Mouse (Mus musculus) midbrain, embryonic 13.5 days (tissue): ENCODE results near the gene Sap25. TPM values are rescaled to one million over a fixed set of nuclear protein-coding genes. Genes with fewer than 3 reads are reported as not detected.

ENCODE experiments used
- ATAC-seq: fragments of 200-750 bp; cut with Nextera tagmentation; 2 replicates; pipeline ENCODE4 v1.8.0; 2017; ENCODE audit warnings: mild to moderate bottlenecking, moderate TSS enrichment, moderate library complexity
- H3K27ac ChIP-seq: fragments of 300-500 bp; sonication (generic); 2 replicates; pipeline ENCODE4 v1.5.1; 2015; ENCODE audit warnings: inconsistent platforms, mild to moderate bottlenecking, moderate library complexity
- H3K27me3 ChIP-seq: fragments of 300-500 bp; sonication (generic); 2 replicates; pipeline ENCODE4 v1.6.1; 2015; ENCODE audit warnings: mild to moderate bottlenecking, inconsistent platforms
- H3K36me3 ChIP-seq: fragments of 300-500 bp; sonication (generic); 2 replicates; pipeline ENCODE4 v1.6.1; 2015; ENCODE audit warnings: mild to moderate bottlenecking, inconsistent platforms
- H3K4me1 ChIP-seq: fragments of 300-500 bp; sonication (generic); replicated peaks from 2 replicates; pipeline ENCODE4 v1.6.1; 2015; ENCODE audit warnings: inconsistent platforms
- H3K4me2 ChIP-seq: fragments of 300-500 bp; sonication (generic); replicated peaks from 2 replicates; pipeline ENCODE4 v1.6.1; 2015; ENCODE audit warnings: moderate library complexity, mild to moderate bottlenecking, inconsistent platforms
- H3K4me3 ChIP-seq: fragments of 300-500 bp; sonication (generic); replicated peaks from 2 replicates; pipeline ENCODE4 v1.5.1; 2015; ENCODE audit warnings: mild to moderate bottlenecking, inconsistent platforms
- H3K9ac ChIP-seq: fragments of 300-500 bp; sonication (generic); replicated peaks from 2 replicates; pipeline ENCODE4 v1.6.1; 2015; ENCODE audit warnings: mild to moderate bottlenecking, inconsistent platforms
- H3K9me3 ChIP-seq: fragments of 300-500 bp; sonication (generic); 2 replicates; pipeline ENCODE4 v1.6.1; 2016; ENCODE audit warnings: mild to moderate bottlenecking, inconsistent platforms
- WGBS: fragments of 180-500 bp; shearing (Covaris S2); methylation state at CpG from one replicate; pipeline ENCODE4 v1.1.7; 2015; 5-methylcytosine and 5-hydroxymethylcytosine counted together
- polyA plus RNA-seq: library from polyadenylated mRNA; unstranded; fragments of >200 nt; fragmentation: Nextera tagmentation; extraction: Ambion mirVana; gene quantifications from 2 replicates; pipeline ENCODE4 v1.2.1, GENCODE M21; 2015

Gene Sap25
- polyA plus RNA-seq, 1 experiment from 2014 or later, result 10.9 TPM

DNA sequence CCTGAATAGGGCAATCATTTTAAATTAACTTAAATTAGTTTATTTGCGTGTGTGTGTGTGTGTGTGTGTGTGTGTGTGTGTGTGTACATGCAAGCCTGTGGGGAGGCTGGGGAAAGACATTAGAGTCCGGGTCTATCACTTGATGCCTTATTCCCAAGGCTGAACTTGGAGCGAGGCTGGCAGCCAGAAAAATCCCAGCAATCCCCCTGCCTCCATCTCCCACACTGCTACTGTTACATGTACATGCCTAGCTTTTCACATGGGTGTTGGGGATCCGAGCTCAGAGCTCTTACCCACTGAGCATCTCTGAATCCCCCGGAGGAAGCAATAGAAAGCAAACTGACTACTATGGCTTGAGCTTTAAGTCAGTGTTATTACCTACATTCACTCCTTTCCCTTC is 31.2 kb downstream of the Sap25 start:
- Histone ChIP-seq H3K9ac (no peak overlapping the region), H3K27ac (no peak overlapping the region), H3K4me1 (peaks cover 15% of the 10 kb centered on the region), H3K27me3 (no peaks in the 10 kb centered on the region), H3K9me3 (no peaks in the 10 kb centered on the region), H3K36me3 (peaks cover 3% of the 10 kb centered on the region; the same call in 1 of the 2 replicates), H3K4me2 (no peak overlapping the region), H3K4me3 (no peak overlapping the region)
- no peak for ATAC-seq
- WGBS, result 87% methylated on average over 5 of the region's 5 CpGs

DNA sequence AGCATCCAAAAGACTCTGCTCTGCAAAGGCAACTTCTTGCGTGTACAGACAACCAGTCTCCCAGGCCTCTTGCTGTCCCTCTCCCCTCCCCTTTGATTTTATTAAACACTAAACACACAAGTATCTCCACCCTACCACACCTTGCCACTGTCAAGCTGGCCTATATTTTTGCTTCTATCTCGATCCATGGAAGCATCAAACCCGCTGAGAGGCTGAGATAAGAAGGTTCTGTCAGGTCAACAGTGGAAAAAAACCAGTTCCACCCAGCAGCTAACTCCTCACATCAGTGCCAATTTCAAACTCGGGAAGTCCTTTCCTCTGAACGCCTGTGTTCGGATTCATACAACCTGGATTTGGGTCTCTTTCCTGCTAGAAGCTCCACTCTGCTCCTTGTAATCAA is 31.9 kb downstream of the Sap25 start:
- no peak overlapping the region for H3K4me2 ChIP-seq
- H3K27ac ChIP-seq, result no peak overlapping the region
- H3K9me3 ChIP-seq, result no peaks in the 10 kb centered on the region
- peaks cover 15% of the 10 kb centered on the region for H3K4me1 ChIP-seq
- no peaks in the 10 kb centered on the region for H3K27me3 ChIP-seq
- H3K4me3 ChIP-seq, result no peak overlapping the region
- ATAC-seq, result no peak
- H3K36me3 ChIP-seq, result no peaks in the 10 kb centered on the region
- no peak overlapping the region for H3K9ac ChIP-seq
- WGBS, result 92% methylated on average over 6 of the region's 6 CpGs

DNA sequence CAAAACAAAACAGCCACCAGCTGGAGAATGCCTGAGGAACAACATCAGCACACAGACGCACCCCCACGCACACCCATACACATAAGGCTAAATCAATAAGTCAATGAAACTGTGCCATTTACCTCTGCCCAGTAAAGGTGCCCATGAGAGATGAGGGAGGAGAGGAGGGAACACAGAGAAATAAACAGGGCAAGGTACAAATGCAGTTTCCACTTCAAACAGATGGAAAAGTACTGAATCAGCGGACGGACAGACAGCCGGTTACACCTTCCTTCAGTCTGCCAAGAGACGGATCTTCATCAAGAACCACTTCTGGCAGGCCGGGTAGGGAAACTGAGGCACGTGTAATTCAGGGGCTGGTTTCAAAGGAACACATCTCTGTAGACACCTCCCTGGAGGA is 33.7 kb downstream of the Sap25 start:
- no peak for ATAC-seq
- H3K27me3 ChIP-seq, result no peaks in the 10 kb centered on the region

DNA sequence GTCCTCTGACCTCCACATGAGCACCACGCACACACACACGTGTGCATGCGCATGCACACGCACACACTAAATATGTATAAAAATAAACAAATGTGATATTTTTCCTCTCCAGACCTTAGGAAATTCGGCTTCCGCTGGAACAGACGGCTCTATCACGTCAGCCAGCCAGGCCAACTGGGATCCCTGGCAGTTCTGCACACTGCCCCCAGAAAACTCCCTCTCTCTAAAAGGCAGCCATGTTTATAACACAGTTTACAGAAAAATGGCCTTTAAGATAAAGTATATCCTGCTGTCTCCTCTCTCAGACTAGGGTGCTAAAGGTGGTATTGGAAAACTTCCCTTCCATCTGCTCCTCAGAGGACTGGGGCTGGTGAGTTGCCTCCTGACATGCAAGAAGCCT is 36.7 kb downstream of the Sap25 start:
- no peak for ATAC-seq
- Histone ChIP-seq H3K9me3 (no peaks in the 10 kb centered on the region), H3K27me3 (no peaks in the 10 kb centered on the region), H3K4me1 (peaks cover 9% of the 10 kb centered on the region), H3K4me2 (no peak overlapping the region), H3K27ac (no peak overlapping the region), H3K36me3 (0 out of 2 replicates have a peak, but pooled peaks cover 8% of the 10 kb centered on the region), H3K9ac (no peak overlapping the region), H3K4me3 (no peak overlapping the region)
- 94% methylated on average over 8 of the region's 8 CpGs for WGBS

More for the DNA sequence above, 33.7 kb downstream of the Sap25 start:
- Histone ChIP-seq H3K9me3 (no peaks in the 10 kb centered on the region), H3K4me2 (no peak overlapping the region), H3K9ac (no peak overlapping the region), H3K27ac (no peak overlapping the region), H3K4me3 (no peak overlapping the region), H3K36me3 (no peaks in the 10 kb centered on the region), H3K4me1 (peaks cover 12% of the 10 kb centered on the region)
- WGBS, result 94% methylated on average over 8 of the region's 8 CpGs

DNA sequence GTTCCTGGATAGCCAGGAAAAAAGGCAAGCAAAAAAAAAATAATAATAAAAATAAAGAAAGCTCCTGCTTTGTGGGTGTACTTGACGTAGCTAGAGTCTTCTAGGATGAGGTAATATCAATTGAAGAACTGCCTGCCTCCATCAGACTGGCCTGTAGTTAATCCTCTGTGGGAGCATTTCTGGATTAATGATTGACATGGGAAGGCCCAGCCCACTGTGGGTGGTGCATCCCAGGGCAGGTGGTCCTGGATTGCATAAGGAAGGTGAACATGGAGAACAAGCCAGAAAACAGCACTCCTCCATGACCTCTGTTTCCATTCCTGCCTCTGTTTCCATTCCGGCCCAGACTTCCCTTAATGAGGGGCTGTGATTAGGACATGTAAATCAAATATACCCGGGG is 37.6 kb downstream of the Sap25 start:
- no peak overlapping the region for H3K9ac ChIP-seq
- H3K4me3 ChIP-seq, result no peak overlapping the region
- H3K4me2 ChIP-seq, result no peak overlapping the region
- no peak overlapping the region for H3K27ac ChIP-seq
- no peaks in the 10 kb centered on the region for H3K9me3 ChIP-seq
- H3K27me3 ChIP-seq, result no peaks in the 10 kb centered on the region
- ATAC-seq, result no peak
- H3K36me3 ChIP-seq, result 0 out of 2 replicates have a peak, but pooled peaks cover 8% of the 10 kb centered on the region
- WGBS, result 83% methylated on average over 3 of the region's 3 CpGs
- H3K4me1 ChIP-seq, result peaks cover 18% of the 10 kb centered on the region

DNA sequence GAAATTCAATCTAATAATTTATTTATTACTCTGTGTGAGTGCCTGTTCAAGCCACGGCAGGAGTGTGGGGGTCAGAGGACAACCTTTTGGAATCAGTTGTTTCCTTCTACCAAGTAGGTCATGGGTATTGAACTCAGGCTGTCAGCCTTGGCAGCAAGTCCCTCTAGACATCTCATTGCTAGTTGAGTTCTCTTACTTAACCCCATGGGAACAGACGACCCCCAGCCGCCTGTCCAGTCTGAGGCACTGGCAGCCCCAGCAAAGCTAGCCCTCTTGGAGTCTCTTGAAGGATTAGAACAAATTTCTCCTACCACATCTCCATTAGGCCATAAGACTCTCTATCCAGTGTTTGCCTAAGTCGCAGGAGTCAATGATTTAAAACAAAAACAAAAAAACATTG is 38.6 kb downstream of the Sap25 start:
- H3K9me3 ChIP-seq, result no peaks in the 10 kb centered on the region
- H3K4me3 ChIP-seq, result no peak overlapping the region
- no peak overlapping the region for H3K27ac ChIP-seq
- H3K27me3 ChIP-seq, result no peaks in the 10 kb centered on the region
- H3K4me1 ChIP-seq, result peaks cover 20% of the 10 kb centered on the region
- H3K9ac ChIP-seq, result no peak overlapping the region
- 85% methylated on average over 4 of the region's 4 CpGs for WGBS
- H3K36me3 ChIP-seq, result 0 out of 2 replicates have a peak, but pooled peaks cover 8% of the 10 kb centered on the region
- no peak for ATAC-seq
- no peak overlapping the region for H3K4me2 ChIP-seq

DNA sequence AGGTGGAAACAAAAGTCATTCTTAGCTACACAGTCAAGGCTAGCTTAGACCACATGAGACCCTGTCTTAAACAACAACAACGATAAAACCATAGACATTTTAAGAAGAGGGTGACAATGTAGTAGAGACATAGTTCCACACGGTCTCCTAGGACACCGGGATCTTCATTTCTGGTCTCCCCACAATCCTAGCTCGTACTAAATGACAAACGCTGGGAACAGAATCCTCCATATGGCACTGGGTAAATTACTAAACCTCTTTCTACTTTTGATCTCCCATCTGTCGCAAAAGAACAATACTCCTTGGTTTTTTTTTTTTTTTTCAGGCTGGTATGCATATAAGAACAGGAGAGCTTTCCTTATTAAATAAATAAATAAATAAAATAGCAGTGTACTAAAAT is 41.4 kb downstream of the Sap25 start:
- WGBS, result 73% methylated on average over 6 of the region's 6 CpGs
- Histone ChIP-seq H3K4me2 (peak overlapping the region; percentile 74), H3K9ac (peak overlapping the region; percentile 28; the same call in 1 of the 2 replicates), H3K4me3 (0 out of 2 replicates have a peak overlapping the region, but pooled peaks have one; percentile 5), H3K27me3 (peaks cover 4% of the 10 kb centered on the region; the same call in 1 of the 2 replicates), H3K4me1 (peaks cover 22% of the 10 kb centered on the region), H3K27ac (no peak overlapping the region), H3K9me3 (no peaks in the 10 kb centered on the region), H3K36me3 (0 out of 2 replicates have a peak, but pooled peaks cover 8% of the 10 kb centered on the region)
- ATAC-seq, result no peak

DNA sequence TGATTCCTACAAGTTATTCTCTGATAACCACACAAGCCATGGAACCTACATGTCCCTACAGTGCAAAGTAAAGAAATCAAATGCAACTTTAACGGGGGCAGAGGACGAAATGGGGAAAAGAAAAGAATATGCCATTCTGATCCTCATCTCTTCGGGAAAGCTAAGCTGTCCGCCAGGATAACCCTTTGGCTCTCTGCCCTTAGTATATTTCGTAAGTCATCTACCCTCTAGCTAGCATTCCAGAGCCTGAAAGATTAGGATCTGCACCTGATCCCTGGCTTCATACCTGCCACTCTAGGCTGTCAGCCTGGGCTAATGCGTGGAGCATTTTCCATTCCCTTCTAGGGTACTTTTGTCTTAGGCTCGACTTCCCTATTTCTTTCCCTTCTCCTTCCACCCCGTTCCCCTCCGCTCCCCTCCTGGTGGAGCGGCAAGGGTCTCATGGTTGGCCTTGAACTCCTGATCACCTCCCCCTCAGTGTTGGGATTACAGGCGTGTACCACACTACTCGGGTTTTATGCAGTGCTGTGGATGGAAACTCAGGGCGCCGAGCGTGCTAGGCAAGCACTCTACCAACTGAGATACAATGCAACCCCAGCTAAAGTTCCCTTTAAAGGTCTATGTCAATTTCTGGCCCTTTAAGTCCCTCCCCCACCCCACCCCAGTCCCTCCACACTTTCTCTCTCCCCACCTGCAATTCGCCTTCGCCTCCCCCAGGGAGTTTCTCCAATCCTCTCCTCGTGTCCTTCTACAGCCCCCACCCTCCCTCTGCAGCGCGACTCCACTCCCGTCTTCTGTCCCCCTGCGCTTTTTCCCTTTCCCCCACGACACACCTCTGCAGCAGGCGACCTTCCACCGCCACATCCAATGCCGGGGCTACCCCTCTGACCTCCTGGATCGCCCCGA is 42.5 kb downstream of the Sap25 start:
- Histone ChIP-seq H3K4me2 (peak overlapping the region; percentile 74), H3K9me3 (no peaks in the 10 kb centered on the region), H3K27me3 (peaks cover 4% of the 10 kb centered on the region; the same call in 1 of the 2 replicates), H3K4me3 (peak overlapping the region; percentile 74), H3K4me1 (peaks cover 22% of the 10 kb centered on the region), H3K36me3 (0 out of 2 replicates have a peak, but pooled peaks cover 8% of the 10 kb centered on the region), H3K9ac (peak overlapping the region; percentile 83), H3K27ac (peak overlapping the region; percentile 74)
- 13% methylated on average over 27 of the region's 28 CpGs for WGBS
- ATAC-seq, result peak; percentile 18

DNA sequence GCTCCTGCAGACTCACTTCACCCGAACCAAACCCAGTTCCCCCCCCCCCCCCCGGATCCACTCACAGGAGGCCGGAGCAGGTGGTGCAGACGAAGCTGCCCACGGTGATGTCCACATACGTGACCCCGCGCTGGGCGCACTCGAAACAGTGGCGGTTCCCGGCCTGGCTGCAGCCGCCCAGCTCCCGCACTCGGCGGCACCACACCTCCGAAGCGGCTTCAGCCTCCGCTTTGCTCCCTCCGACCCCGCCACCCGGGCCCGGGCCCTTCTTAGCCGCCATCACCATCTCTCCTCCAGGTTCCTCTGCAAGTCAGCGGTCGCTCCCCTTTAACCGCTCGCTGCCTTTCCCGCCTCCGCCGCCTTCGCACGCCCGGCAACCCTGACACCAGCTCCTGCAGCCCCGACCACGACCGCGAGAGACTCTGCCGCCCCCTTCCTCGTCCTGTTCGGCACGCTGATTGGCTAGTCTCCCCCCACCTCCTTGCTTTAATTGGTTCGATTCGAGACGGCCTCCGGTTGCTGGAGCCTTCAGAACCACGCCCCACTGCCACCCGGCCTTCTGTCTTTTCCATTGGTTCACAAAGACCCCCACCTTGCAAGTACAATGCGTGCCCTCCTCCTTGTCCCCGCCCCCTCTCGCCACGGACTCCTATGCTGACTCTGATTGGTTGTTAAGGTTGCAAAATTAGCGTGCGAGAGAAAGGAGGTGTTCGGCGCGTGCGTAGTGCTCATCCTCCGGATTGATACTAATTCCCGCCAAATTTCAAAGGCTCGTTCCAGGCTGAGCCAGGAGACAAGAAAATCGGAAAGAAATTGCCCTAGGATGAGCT is 43.4 kb downstream of the Sap25 start, which contains the start of gene Agfg2:
Gene Agfg2 (minus strand): TSS at position 433 of the 830 bp plus-strand sequence.
- H3K4me2 ChIP-seq, result peak within 1 kb of the TSS; percentile 74
- peak within 1 kb of the TSS; percentile 83 for H3K9ac ChIP-seq
- peaks cover 22% of the 10 kb centered on the region for H3K4me1 ChIP-seq
- H3K9me3 ChIP-seq, result no peaks in the 10 kb centered on the region
- peaks cover 4% of the 10 kb centered on the region; the same call in 1 of the 2 replicates for H3K27me3 ChIP-seq
- H3K27ac ChIP-seq, result peak within 1 kb of the TSS; percentile 74
- peak; percentile 99 for ATAC-seq
- H3K4me3 ChIP-seq, result peak within 1 kb of the TSS; percentile 74
- WGBS, result under 1% methylated on average over 56 of the region's 62 CpGs
- H3K36me3 ChIP-seq, result 0 out of 2 replicates have a peak, but pooled peaks cover 8% of the 10 kb centered on the region

DNA sequence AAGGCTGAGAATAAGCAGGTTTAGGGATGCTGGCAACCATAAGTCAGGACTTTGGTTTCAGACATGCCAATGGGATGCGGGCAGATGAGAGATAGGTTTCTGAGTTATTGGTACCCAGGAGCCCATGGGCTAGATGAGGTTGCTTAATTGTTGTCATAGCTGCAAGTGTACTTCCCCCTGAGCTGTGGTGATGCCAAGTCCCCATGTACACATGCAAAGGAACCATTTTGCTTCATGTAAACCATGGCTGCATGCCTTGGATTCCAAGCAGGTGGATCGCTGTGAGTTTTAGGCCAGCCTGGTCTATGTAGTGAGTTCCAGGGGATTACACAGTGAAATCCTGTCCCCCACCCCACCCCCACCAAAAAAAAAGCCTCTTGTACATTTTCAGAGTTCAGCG is 44.5 kb downstream of the Sap25 start:
- Histone ChIP-seq H3K36me3 (0 out of 2 replicates have a peak, but pooled peaks cover 8% of the 10 kb centered on the region), H3K9ac (no peak overlapping the region), H3K27ac (no peak overlapping the region), H3K4me1 (peaks cover 22% of the 10 kb centered on the region), H3K27me3 (peaks cover 4% of the 10 kb centered on the region; the same call in 1 of the 2 replicates), H3K4me3 (no peak overlapping the region), H3K4me2 (no peak overlapping the region), H3K9me3 (no peaks in the 10 kb centered on the region)
- no peak for ATAC-seq
- WGBS, result 96% methylated on average over 3 of the region's 3 CpGs

DNA sequence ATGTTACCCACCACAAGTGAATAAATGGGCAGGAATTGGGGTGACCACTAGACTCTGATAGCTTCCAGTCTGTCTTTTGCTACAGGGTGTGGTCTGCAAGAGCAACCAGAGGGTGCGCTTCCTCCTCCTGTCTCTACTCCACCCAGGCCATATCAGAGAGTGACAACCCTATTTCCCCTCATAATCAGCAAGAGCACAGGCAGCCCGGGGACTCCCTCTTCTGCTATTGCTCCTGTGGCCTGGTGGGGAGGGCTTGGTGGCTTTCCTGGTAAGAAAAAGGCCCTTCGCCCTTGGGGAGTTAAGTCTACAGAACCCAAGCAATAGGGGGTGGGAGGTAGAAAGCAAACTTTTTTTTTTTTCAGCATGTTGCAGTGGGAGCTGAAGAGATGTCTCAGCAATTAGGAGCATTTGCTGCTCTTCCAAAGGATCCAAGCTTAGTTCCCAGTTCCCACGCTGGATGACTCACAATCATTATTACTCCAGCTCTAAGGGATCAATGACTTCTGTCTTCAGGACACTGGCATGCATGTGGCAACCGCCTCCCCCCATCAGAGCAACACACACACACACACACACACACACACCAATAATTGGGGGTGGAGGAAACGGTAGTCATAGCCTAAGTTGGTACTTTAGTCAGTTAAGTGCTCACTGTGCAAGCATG is 45.1 kb downstream of the Sap25 start:
- Histone ChIP-seq H3K4me1 (peaks cover 22% of the 10 kb centered on the region), H3K9me3 (no peaks in the 10 kb centered on the region), H3K4me2 (no peak overlapping the region), H3K27me3 (peaks cover 4% of the 10 kb centered on the region; the same call in 1 of the 2 replicates), H3K27ac (no peak overlapping the region), H3K9ac (no peak overlapping the region), H3K36me3 (0 out of 2 replicates have a peak, but pooled peaks cover 4% of the 10 kb centered on the region), H3K4me3 (no peak overlapping the region)
- 88% methylated on average over 6 of the region's 6 CpGs for WGBS
- no peak for ATAC-seq
